Mouse (Mus musculus) small intestine, adult 2 months (tissue): ENCODE measurements at regions not wholly inside any gene's neighbourhood (a gene's known extent, or its start where the extent isn't known, plus 50 kb on each side); places are given as distances from the start of the nearest gene placed in this dataset.

Source experiments
- CTCF ChIP-seq: fragments of 200-500 bp; IDR thresholded peaks from 2 replicates; pipeline ENCODE4 v1.5.1; 2012; ENCODE audit warnings: low read depth, mild to moderate bottlenecking, control low read depth, inconsistent platforms, low read length, moderate library complexity, mixed read lengths; ENCODE audit not compliant: insufficient replicate concordance, insufficient read length; ENCODE audit errors: extremely low read depth
- POLR2A ChIP-seq: fragments of 200-500 bp; IDR thresholded peaks from 2 replicates; pipeline ENCODE4 v1.6.1; 2012; ENCODE audit warnings: low read depth, mild to moderate bottlenecking, control low read depth, inconsistent platforms, low read length, moderate library complexity

DNA sequence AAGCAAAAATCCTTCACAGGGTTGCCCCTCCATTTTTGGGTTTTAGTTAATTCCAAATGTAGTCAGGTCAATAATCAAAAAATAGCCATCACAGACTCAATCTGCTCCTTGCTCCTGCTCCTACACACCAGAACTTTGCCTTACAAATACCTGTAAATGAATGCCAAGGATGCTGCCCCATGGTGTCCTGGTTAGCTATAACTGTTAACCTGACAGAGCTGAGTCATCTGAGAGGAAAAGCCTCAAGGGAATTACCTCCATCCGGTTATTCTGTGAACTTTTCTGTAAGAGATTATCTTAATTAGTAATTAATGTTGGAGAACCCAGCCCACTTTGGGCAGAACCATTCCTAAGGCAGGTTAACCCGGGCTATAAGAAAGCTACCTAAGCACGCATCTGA lies 325.4 kb upstream of the Castor2 start:
- TF ChIP-seq CTCF = no peak
- TF ChIP-seq POLR2A = no peak
